Mouse (Mus musculus): ENCODE measurements around the gene Psd.

Psd gene

DNA sequence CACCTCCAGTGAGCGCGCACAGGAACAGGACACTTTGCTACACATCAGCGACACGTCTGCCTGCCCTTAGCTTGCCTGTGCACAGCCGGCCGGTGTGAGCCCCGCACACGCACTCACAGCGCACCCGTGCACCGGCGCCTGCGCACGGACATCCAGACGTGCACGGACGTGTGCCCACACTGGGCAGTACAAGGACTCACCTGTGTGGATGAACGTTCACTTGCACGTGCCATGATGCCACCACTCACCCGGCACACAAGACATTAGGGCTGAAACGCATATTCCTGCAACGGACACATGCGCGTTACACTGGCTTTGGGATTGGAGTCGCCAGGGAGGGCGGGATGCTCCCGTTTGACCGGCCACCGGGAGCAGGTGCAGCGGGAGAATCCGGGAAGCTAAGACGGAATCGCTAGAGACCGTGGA is 22.0 kb downstream of the Psd start:
- DNase-seq, result no peak

DNA sequence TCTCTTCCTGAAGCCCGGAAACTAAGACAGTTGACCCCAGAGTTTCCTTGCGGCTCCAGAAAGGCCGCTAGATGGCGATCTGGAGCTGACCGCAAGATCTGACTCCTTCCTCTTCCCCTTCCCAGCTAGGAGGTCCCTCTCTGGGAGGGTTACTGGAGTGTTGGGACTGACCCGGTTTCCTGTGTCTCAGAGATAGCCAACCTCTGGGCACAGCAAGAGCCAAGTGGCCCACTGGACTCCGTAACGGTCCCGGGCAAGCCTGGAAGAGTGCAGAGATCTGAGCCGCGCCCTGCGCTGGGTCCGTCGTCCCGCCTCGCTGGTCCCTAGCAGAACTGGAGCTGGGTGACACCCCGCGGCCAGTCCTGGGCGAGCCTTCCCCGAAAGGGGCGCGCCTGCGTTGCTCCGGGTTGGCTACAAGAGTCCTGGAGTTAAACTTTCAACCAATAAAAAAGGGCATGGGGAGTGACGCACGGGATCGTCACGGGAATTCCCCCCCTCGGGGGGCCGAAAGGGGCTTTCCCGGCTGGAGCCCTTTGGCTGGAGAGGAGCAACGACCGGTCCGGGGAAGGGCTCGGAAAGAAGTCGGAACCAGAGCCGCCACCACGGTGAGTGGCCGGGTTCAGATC is 22.6 kb downstream of the Psd start, which contains the start of gene Nfkb2:
Gene Nfkb2 (plus strand): TSS at position 105 of the 626 bp plus-strand sequence.
- DNase-seq, result peak; percentile 82 to 88

DNA sequence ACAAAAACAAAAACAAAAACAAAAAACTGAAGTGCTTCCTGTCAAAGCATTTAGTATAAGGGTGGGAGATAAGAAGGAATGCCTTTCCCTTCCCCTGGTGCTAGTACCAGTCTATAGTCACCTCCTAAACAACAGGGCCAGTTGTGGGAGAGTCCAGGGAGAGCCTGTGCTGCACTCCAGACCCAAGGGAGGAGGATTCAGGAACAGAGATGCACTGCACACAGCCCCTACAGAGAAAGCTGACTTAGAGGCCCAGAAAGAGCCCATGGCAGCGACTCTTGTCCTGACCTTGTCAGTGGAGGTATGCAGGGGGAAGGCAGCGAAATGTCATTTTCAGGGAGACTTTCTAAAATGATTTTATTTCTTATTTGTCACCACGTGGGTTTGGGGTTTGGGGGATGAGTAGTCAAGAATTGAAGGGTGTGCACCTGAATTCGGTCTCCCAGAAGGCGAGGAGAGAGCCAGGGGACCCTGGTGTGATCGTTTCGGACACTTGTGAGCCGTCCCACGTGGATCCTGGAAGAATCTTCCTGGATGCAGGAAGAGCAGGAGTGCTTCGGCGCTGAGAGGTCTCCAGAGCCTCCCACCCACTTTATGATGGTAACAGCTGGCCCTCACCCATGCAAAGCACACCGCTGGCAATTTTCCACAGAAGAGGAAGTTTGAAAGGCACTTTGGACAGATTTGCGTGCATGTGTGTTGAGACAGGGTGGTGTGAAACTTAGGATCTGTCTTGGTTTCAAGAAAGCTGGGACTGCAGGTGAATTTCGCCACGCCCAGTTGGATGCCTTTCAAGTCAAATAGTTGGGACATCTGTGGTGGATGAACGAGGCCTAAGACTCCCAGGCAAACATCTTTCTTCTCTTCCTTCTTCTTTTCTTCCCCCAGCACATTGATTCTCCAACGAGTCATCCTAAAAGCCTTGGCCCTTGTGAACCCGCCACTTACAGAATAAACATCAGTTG is 23.4 kb downstream of the Psd start:
- DNase-seq, result peak in 1 of 2 experiments; percentile 16

DNA sequence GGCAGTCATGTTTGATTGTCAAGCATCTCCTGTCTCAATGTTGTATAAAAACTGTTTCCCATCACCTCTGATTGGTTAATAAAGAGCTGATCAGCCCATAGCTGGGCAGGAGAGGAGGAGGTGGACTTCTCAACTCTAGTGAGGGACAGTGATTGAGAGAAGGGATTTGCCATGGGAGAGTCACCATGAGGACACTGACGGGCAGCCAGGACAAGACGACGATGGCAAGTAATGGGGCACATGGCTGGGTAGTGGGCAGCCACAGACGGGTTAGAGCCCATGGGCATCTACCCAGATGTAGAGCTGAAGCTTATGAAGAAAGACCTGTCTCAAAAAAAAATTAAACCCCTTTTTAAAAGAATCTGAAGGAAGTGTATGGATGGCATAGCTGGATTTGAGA is 24.4 kb downstream of the Psd start:
- no peak for DNase-seq

DNA sequence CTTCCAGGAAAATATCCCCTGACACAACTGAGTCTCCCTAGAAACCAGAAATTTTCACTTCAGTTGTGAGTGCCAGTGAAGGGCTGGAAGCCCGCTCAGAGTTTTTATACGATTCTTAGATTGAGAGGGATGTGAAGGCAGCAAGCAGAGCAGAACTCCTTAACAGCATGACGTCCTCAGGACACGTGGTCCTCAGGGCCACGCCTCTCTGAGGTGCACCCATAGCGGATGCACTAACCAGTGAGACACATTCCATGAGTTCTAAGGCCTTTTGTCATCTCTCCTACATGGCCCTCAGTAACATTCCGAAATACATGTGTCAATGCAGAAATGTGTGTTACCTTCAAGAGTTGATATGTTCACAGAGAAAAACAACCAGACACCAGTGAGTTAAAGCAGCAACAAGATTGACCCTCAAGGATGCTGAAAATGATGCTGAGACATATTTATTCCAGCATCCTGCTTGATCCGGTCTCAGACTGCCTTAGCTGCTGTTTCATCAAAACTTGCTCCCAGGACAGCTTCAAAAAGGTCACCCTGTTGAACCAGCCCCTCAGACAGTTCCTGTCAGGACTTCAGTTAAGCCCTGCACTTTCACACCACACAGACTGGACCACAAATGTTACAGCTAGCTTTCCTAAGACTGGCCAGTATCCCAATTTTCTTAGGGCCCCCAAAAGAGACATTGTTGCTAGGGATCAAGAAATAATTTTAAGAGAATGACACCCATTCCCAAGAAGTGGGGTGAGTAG is 26.5 kb downstream of the Psd start:
- no peak for DNase-seq

DNA sequence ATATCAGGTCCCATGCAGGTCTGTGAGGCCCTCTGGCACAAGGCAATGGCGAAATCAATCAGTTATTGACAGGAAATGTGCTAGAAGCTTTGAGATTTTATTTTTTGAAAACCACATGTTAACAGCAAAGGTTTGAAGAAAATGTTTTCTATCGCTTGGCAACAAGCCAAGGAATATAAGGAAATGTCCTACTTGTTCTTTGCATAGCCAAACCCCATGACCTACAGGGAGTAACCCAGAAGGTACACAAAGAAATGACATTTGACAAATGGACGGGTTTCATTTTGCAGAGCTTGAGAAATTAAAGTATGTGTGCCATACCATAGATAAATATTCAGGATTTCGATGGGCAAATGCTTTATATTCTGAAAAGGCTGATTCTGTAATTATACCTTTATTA is 30.0 kb downstream of the Psd start:
- DNase-seq, result no peak

DNA sequence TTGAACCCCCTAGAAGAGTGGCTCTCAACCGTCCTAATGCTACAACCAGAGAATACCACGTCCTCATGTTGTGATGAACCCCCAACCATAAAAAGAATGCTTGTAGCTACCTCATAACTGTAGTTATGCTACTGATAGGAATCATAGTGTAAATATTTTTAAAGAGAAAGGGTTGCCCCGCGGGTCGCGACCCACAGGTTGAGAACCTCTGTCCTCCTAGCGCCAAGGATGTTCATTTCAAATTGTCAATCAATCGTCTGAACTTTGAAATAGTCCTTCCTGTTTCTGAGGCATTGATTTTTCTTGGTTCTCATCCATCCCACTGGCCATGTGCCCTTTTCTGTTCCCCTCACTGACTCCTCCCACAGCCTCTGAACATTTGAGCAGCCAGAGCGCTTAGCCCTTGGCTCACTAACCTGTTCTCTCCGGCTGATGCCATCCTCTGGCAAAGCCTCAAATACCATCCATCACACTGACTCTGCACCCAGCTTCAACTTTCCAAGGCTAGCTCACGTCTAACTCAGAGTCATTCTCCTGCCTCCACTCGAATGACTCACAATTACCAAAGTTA is 36.3 kb downstream of the Psd start:
- no peak for DNase-seq

DNA sequence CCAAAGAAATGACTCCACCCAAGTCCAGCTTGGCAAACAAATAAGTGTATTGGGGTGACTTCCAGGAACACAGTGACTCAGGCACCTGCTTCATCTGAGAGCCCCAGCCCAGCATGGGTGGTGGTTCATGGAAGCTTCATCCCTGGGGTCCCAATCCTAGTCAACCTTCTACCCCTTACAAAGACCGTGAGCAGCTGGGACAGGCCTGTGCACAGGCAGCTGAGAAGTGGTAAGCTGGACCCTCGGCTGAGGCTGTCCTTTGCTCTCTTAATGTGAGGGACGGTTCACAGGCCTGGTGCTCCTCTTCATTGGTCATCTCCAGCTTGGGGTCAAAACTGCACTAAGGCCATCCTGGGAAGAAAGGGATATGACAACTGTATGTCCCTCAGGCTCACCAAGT is 39.4 kb downstream of the Psd start:
- no peak for DNase-seq

DNA sequence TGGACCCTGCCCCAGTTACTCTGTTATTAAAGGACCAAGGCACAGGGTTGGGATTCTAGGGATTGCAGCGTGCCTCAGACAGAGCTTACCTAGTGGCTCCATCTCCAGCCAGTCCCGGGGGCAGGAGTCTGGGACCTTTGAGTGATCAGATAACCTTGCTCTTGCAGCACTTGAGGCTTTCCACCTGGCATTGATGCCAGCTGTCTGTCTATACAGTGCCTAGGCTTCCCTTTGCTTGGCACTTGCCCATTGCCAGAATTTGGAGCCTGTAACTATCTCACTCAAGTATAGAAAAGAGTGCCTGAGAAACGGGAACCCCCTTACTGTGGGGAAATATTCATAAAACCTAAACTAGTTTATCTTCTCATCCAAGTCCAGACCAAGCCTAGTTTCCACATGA is 40.0 kb downstream of the Psd start:
- no peak for DNase-seq

DNA sequence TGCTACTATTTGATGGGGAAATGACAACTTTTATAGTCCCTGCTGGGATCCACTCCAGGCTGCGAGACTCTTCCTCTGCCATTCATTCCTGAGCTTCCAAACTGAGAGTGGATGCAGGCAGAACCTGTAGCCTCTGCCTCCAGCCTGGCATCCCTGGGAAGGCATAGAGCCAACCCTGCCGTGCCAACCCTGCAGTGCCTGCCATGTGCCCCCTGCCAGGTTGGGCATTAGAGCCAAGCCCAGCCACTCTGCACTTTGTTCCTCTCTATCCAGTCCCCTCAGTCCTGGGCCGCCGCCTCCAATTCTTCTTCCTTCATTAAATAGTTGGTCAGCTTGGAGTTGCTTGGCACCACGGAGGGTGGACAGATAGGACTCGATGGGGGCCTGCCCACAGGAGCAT is 40.9 kb downstream of the Psd start:
- no peak for DNase-seq

DNA sequence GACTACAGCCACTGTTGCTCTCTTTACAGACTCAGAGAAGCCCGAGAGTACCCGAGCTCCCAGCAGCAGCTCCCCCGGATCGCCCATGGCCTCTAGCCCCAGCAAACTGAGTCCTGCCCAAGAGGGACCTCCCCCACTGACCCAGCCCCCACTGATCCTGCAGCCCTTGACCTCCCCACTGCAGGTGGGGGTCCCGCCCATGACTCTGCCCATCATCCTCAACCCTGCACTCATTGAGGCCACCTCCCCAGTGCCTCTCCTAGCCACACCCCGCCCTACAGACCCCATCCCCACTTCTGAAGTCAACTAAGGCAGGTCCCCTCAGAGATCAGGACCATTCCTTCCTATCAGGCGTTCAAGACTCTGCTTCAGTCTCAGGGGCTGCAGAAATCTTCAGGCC is 41.3 kb downstream of the Psd start:
- DNase-seq, result no peak

DNA sequence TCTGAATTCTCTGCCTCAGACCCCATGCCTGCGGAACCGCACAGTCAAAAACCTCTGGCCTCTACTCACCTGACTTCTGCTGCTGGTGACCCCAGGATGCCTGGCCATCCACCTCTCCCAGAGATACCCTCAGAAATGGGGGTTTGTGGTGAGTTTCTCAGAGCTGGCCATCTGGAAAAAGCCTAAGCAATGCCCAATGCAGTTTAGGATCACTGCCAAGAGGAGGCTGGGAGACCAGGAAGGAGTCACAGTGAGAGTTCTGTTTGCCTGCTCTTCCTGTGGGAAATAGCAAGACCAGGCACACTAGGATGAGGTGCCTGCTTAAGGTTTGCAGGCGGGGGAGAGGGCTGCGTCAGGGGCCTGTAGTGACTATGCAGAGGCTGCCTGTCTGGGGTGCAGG is 42.3 kb downstream of the Psd start:
- no peak for DNase-seq

DNA sequence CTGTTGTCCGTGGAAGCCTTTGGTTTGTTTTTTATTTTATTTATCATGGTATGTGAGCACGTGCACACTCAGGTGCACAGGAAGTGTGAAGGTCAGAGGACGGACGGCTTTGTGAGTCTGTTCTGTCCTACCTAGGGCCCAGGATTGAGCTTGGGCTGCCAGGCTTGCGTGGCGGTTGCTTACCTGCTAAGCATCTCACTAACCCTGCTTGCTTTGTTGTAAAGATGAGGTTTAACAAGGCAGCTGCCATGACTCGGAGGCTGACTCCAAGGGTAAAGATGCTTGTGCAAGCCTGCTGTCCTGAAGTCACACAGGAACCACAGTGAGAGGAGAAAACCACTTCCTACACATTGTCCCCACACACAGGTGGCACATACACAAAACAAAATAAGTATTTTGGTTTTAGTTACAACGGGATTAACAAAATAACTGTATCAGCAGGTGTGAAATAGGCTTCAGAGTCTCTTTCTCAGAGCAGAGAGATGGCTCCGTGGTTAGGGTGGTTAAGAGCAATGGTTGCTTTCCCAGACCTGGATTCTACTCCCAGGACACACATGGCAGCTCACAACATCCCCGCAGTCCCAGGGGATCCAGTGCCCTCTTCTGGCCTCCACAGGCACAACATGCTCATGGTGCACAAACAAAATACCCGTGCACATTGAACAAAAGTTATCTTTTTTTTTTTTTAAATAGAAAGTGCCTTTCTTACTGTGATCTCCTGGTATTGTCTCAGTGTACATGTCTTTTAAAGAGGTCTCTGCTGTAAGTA is 44.7 kb downstream of the Psd start:
- DNase-seq, result peak; percentile 38 to 56

DNA sequence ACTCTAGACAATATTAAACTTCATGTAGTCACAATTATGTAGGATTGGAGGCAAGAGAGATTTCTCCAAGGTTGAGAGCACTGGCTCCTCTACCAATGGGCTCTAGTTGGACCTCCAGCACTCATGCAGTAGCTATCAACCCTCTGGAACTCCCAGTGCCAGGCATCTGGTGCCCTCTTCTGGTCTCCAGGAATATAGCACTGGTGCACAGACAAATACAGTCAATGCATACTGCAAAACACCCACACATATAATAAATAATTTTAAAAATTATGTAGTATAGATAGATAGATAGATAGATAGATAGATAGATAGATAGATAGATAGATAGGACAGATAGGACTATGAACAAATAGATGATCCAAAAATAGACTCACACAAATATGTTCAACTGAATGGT is 51.6 kb downstream of the Psd start:
- DNase-seq, result peak in 1 of 2 experiments; percentile 19

DNA sequence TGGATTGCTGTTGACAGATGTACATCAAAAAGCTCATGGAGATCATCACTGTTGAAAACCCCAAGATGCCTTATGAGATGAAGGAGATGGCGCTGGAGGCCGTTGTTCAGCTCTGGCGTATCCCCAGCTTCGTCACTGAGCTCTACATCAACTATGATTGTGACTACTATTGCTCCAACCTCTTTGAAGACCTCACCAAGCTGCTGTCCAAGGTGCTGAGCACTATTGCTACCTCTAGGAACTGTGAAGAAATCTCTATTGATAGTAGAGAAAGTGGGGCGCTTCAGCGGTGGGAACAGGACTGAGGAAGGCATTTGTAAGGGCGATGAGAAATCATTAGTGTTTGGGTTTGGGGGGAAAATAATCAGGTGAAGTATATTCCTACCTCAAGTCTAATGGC is 62.2 kb downstream of the Psd start:
- no peak for DNase-seq

Data from thymus, postnatal 36 days (tissue).